Mouse (Mus musculus) erythroblast, embryonic 14.5 days (primary cell): ENCODE results near the gene Rita1. TPM values are rescaled to one million over a fixed set of nuclear protein-coding genes. Genes with fewer than 3 reads are reported as not detected.
A peak's percentile ranks its signal among the peaks of the same experiment; 100 is the strongest.

ENCODE experiments used
- H3K27me3 ChIP-seq: 2 replicates; pipeline ENCODE4 v1.6.1; 2012; ENCODE audit warnings: inconsistent platforms; ENCODE audit not compliant: control insufficient read depth
- H3K36me3 ChIP-seq: 2 replicates; pipeline ENCODE4 v1.6.1; 2012; ENCODE audit warnings: mild to moderate bottlenecking, inconsistent platforms; ENCODE audit not compliant: control insufficient read depth
- H3K4me1 ChIP-seq: 2 replicates; pipeline ENCODE4 v1.6.1; 2012; ENCODE audit warnings: inconsistent platforms; ENCODE audit not compliant: control insufficient read depth
- H3K4me3 ChIP-seq: replicated peaks from 2 replicates; pipeline ENCODE3; 2012; ENCODE audit warnings: moderate library complexity, mild to moderate bottlenecking, inconsistent platforms
- H3K9me3 ChIP-seq: 2 replicates; pipeline ENCODE4 v1.6.1; 2012; ENCODE audit warnings: low read length, inconsistent platforms, mixed read lengths; ENCODE audit not compliant: control insufficient read depth
- GATA1 ChIP-seq: IDR thresholded peaks from 2 replicates; pipeline ENCODE4 v1.6.1; 2012; ENCODE audit warnings: low read length, inconsistent platforms, mixed read lengths
- TAL1 ChIP-seq: IDR thresholded peaks from 3 replicates; pipeline ENCODE4 v1.6.1; 2012; ENCODE audit warnings: low read length, inconsistent platforms, mixed read lengths
- polyA plus RNA-seq: library from polyadenylated mRNA; stranded (reverse); fragments of >175 nt; gene quantifications from 2 replicates; pipeline ENCODE4 v1.2.3, GENCODE M21; 2012

The Rita1 gene
- polyA plus RNA-seq, 1 experiment, result 1.5 TPM

DNA sequence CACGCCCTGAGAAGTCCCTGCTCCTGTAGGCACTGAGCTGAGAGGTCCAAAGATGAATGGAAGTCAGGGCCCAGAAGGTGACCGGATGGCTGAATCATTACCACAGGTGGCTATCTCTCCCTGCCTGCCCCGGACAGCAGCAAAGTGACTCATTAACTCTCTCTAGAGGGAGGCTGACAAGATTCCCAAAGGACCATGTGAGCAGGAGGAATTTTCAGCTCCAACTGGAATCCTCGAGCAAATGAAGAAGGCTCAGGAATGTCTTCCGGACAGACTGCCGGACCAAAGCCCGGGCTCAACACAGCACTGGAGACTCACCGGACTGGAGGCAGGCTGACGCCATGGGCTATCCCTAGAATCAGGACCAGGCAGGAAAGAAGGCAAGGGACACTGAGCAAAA lies 30.4 kb downstream of the Rita1 start:
- Histone ChIP-seq H3K27me3 (no peaks in the 10 kb centered on the region), H3K4me3 (no peak overlapping the region), H3K36me3 (peaks cover 96% of the 10 kb centered on the region), H3K4me1 (peaks cover 90% of the 10 kb centered on the region), H3K9me3 (no peaks in the 10 kb centered on the region)
- TF ChIP-seq GATA1 (no peak), TAL1 (no peak)

DNA sequence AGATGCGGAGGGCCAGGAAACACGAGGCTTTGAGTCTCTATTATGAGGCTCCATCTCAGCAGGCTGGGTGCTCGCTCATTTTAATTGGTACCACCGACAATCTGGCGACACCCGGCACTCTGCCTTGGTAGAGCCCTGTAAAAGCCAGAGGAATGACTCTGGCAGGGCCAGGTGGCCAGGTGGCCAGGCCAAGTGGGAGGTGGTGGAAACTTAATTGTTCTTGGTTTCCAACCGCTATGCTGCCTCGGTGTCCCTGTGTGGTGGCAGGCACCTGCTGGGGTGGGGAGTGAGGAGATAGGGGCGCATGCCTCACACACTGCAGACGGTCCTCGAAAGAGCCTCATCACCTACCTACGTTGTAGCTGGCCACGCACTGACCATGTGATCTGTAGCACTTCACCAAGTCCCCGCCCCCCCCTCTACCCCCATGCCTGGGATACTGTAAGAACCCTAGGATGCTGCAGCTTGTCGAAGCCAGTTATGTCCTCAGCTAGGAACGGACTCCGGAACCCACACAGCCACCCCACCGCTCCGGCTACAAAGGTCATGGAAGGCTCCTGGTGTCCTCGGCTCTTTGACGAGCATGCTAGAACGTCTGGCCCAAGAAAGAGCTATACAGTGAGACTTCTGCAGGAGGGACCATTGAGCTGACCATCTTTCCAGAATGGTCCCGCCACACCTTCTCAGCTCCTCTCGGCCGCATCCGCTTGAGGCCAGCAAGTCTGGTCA lies 32.3 kb downstream of the Rita1 start:
- no peaks in the 10 kb centered on the region for H3K9me3 ChIP-seq
- H3K4me1 ChIP-seq, result peaks cover 87% of the 10 kb centered on the region
- H3K27me3 ChIP-seq, result no peaks in the 10 kb centered on the region
- H3K4me3 ChIP-seq, result no peak overlapping the region
- TF ChIP-seq TAL1 (no peak), GATA1 (no peak)
- peaks cover 93% of the 10 kb centered on the region for H3K36me3 ChIP-seq

DNA sequence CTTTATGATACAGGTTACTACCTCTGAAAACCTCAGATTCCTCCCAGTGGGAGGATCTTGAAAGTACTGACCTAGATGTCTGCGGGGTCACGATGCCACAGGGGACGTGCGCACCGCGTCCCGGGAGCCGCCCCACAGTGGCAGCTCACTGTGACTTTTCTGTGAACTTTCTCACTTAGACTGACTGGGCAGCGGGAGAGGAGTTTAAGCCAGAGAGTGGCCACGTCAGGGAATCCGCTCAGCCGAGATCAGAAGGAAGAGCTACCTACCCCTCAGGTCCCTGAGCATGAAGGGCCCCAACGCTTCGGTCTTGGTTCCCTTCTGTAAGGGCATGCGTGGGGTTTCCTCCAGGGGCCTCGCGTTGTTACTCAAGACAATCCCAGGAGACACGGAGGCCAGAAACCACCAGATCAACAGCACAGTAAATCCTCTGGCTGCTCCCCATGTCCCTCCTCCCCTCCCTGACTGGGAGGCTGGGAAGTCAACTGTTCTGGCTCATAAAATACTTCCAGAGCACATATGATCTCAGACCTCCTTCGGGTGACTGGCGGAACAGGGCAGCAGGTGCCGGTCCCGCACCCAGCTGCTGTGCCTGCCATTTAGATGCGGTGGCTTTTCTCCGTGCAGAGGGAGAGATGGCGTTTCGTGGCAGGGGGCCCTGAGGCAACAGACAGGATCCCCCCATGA lies 33.0 kb downstream of the Rita1 start:
- H3K36me3 ChIP-seq, result peaks cover 93% of the 10 kb centered on the region
- H3K4me1 ChIP-seq, result peaks cover 87% of the 10 kb centered on the region
- H3K4me3 ChIP-seq, result peak overlapping the region; percentile 35

DNA sequence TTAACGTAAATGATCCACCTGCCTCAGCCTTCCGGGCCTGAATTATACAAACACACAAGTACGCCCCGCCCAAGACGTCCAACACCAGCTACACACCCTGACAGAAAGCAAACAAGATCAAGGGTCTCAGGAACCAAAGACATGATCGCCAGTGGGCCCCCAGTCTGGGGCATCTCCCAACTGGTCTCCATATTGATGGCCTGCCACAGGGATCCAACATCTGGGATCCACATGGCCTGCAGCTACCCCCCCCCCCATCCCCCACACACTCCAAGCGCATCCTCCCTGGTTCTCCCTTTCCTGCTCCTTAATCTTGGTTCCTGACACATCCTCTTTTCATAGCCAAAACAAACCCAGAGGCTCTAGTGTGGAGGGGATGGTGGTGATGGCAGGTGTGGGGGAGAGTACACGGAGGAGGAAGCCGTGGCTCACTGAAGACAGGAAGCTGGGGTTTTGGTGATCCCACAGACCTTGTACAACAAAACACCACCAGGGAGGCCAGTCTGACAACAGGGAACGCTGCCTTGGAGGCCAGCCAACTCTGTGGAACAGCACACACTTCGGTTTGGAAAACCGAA lies 33.8 kb downstream of the Rita1 start:
- Histone ChIP-seq H3K9me3 (no peaks in the 10 kb centered on the region), H3K4me1 (peaks cover 87% of the 10 kb centered on the region), H3K27me3 (no peaks in the 10 kb centered on the region), H3K36me3 (peaks cover 93% of the 10 kb centered on the region), H3K4me3 (peak overlapping the region; percentile 59)
- no peak for TF ChIP-seq GATA1
- TF ChIP-seq TAL1, result no peak

More for the DNA sequence above, 33.0 kb downstream of the Rita1 start:
- Histone ChIP-seq H3K9me3 (no peaks in the 10 kb centered on the region), H3K27me3 (no peaks in the 10 kb centered on the region)
- no peak for TF ChIP-seq GATA1
- no peak for TF ChIP-seq TAL1

DNA sequence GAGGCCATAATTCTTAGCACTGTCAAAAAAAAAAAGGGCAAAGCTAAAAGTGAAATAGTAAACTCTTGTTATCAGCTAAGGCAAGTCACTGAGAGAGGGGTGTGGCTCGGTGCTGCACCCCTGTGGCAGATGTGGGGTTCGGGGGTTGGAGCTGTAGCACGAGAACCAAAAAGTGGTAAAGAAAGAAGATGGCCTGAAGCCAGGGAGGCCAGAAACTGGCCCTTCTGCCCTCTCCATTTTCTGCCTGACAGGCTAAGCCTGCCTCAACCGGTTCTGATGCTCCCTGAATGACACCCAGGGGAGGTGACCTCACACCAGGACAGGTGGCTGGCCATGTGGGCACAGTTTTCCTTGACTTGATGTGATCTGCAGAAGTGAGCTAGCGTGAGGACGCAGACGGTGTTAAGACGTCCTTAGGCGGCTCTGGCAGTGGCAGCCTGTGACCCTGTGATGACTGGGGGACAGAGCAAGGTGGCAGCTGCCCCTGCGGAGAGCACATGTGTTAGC lies 34.4 kb downstream of the Rita1 start:
- Histone ChIP-seq H3K36me3 (peaks cover 93% of the 10 kb centered on the region), H3K4me3 (peak overlapping the region; percentile 59), H3K9me3 (no peaks in the 10 kb centered on the region), H3K4me1 (peaks cover 86% of the 10 kb centered on the region), H3K27me3 (no peaks in the 10 kb centered on the region)
- peak; percentile 74 for TF ChIP-seq GATA1
- peak; percentile 34; the same call in 1 of the 3 replicates for TF ChIP-seq TAL1

DNA sequence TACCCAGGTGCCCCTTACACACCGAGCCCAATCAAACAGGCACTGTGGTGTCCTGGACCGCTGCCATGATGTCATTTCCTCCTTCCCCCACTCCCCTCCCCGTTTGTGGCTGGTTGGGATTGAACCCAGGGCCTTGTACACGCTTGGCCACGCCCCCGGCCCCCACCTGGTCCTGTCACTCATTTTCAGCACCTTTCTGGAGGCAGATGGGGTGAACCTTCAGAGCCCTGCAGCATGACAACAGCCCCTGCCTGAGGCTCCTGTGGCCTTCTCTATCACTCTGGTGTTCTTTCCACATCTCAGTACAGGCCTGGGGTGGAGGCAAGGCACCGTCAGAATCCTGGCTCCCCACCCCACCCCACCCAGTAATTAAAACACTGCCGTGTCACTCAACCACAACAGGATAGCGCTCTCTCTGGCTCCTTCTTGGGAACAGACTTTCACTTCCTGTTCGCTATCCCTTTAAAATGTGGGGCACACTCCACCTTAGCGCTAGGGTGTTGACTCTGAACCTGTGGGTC lies 35.5 kb downstream of the Rita1 start:
- Histone ChIP-seq H3K36me3 (peaks cover 91% of the 10 kb centered on the region), H3K9me3 (no peaks in the 10 kb centered on the region), H3K27me3 (no peaks in the 10 kb centered on the region), H3K4me3 (peak overlapping the region; percentile 59), H3K4me1 (peaks cover 83% of the 10 kb centered on the region)
- TF ChIP-seq TAL1, result no peak
- TF ChIP-seq GATA1, result no peak

DNA sequence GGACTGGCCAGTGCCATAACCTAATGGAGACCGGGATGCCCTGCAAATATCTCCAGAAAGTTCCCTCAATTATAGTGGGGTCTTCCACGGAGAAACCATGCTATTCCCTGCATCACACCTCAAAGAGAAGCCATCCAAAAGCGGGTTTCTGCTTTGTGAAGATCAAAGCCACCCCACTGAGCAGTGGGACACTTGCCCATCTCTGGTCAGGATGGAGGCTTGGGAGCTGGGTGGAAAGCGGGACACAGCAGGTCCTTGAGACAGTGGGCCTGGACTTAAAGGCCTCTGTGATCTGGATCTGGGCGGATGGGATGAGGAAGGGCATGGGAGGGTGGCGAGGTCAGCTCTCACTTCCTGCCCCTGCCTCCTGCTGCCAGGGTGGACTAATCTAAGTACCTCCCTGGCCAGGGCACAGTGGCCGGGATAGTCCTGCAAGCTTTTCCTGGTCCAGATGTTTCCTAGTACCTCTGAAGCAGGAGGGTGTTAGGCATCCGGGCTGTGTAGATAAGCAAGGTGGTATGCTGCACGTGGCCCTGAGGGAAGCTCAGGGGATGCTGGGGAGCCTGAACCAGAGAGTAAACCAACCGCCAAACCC lies 37.8 kb downstream of the Rita1 start:
- Histone ChIP-seq H3K9me3 (no peaks in the 10 kb centered on the region), H3K4me1 (peaks cover 78% of the 10 kb centered on the region), H3K36me3 (peaks cover 90% of the 10 kb centered on the region), H3K4me3 (no peak overlapping the region), H3K27me3 (no peaks in the 10 kb centered on the region)
- TF ChIP-seq GATA1, result no peak
- TF ChIP-seq TAL1, result no peak

DNA sequence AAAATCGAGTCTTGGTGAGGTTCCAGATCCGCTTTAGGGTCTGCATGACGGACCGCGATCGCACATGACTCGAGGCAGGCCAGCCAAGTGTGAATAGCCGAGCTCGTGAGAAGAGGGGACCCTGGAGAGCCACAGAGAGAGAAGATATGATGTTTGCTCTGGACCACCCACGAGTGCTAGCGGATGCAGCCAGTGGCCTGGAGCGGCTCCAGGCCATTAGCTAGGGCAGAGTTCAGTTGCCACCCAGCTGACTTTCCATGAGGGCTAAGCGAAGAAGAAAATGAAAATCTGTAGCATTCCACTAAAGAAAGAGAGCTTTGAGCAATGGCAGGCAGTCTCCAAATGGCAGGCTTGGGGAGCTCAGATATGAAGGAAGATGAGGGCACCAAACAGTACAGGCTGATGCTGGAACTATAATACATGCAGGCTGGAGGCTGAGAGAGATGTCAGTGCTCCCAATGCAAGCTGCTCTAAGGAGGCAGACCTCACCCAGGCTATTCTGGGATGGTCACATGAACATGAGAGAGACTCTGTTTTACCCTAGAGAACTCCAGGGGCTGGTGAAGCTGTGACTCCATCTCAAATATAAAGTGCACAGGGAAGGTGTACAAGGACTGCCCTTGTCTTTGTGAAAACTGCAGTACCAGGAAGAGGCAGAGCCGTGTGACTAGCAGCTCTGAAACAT lies 41.2 kb downstream of the Rita1 start:
- H3K27me3 ChIP-seq, result no peaks in the 10 kb centered on the region
- TF ChIP-seq GATA1, result no peak
- no peak for TF ChIP-seq TAL1
- H3K9me3 ChIP-seq, result no peaks in the 10 kb centered on the region
- peaks cover 58% of the 10 kb centered on the region for H3K4me1 ChIP-seq
- peaks cover 92% of the 10 kb centered on the region for H3K36me3 ChIP-seq
- no peak overlapping the region for H3K4me3 ChIP-seq
